Mouse (Mus musculus) midbrain, embryonic 15.5 days (tissue): ENCODE data around the gene Steap1. TPM values are rescaled to one million over a fixed set of nuclear protein-coding genes. Genes with fewer than 3 reads are reported as not detected.

Experiments
- ATAC-seq: fragments of 200-750 bp; cut with Nextera tagmentation; replicated peaks from 2 replicates; pipeline ENCODE4 v1.8.0; 2017; ENCODE audit warnings: moderate TSS enrichment
- H3K27ac ChIP-seq: fragments of 300-500 bp; sonication (generic); 2 replicates; pipeline ENCODE4 v1.5.1; 2015; ENCODE audit warnings: mild to moderate bottlenecking, inconsistent platforms
- H3K27me3 ChIP-seq: fragments of 300-500 bp; sonication (generic); replicated peaks from 2 replicates; pipeline ENCODE4 v1.6.1; 2015; ENCODE audit warnings: inconsistent platforms
- H3K36me3 ChIP-seq: fragments of 300-500 bp; sonication (generic); replicated peaks from 2 replicates; pipeline ENCODE4 v1.6.1; 2015; ENCODE audit warnings: inconsistent platforms
- H3K4me1 ChIP-seq: fragments of 300-500 bp; sonication (generic); 2 replicates; pipeline ENCODE4 v1.6.1; 2015; ENCODE audit warnings: inconsistent platforms
- H3K4me2 ChIP-seq: fragments of 300-500 bp; sonication (generic); 2 replicates; pipeline ENCODE4 v1.6.1; 2015; ENCODE audit warnings: inconsistent platforms, mild to moderate bottlenecking, moderate library complexity
- H3K4me3 ChIP-seq: fragments of 300-500 bp; sonication (generic); 2 replicates; pipeline ENCODE4 v1.5.1; 2015; ENCODE audit warnings: mild to moderate bottlenecking, inconsistent platforms
- H3K9ac ChIP-seq: fragments of 300-500 bp; sonication (generic); 2 replicates; pipeline ENCODE4 v1.6.1; 2015; ENCODE audit warnings: mild to moderate bottlenecking, inconsistent platforms
- H3K9me3 ChIP-seq: fragments of 300-500 bp; sonication (generic); 2 replicates; pipeline ENCODE4 v1.6.1; 2016; ENCODE audit warnings: inconsistent platforms
- WGBS: fragments of 180-500 bp; shearing (Covaris S2); methylation state at CpG from one replicate; pipeline ENCODE4 v1.1.7; 2015; ENCODE audit warnings: mixed read lengths; 5-methylcytosine and 5-hydroxymethylcytosine counted together
- polyA plus RNA-seq: library from polyadenylated mRNA; unstranded; fragments of >200 nt; fragmentation: Nextera tagmentation; extraction: Ambion mirVana; gene quantifications from 2 replicates; pipeline ENCODE4 v1.2.1, GENCODE M21; 2015

Steap1 gene
- polyA plus RNA-seq = 0.88 and 1.2 TPM in 2 replicates

DNA sequence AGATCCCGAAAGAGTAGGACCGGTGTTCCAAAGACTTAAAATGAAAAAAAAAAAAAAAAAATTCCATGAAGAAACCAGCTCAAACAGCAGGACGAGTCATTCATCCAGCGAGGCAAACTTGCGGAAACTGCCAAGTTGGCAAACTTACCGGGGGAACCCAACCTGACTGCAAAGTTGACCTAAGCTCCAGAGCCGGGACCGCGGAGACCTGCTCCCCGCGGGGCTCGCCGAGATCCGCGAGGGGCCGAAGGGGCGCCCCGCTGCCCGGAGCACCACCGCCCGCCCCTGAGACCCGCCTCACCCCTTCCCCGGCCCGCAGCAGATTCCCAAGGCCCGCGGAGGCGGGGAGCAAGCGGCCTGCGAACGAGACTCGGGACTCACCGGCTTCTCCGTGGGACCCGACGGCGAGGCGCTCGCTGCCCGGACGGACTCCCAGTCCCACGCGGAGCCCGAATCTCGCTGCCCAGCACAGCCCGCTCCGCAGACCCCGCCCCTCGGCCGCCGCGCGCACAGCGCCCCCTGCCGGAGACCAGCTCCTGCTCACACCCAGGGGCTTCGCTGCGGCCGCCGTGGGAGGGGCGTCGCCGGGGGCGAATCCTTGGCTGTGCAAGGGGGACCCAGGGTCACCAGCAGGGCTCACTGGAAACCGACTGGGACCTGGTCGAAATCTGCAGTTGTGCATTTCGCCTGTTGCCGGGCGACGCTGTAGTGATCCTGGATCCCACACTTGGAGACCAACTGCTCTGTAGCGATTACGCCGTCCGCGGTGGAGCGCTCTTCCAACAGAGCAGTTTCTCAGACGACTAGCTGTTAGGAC, at the start of gene Steap1:
TSS of gene Steap1 (minus strand) at position 461 of the 817 bp plus-strand sequence.
- H3K27me3 ChIP-seq = peaks cover 15% of the 10 kb centered on the region
- peak; percentile 94 for ATAC-seq
- H3K9me3 ChIP-seq = no peaks in the 10 kb centered on the region
- peak within 1 kb of the TSS; percentile 54 for H3K4me3 ChIP-seq
- under 1% methylated on average over 75 of the region's 75 CpGs for WGBS
- peak within 1 kb of the TSS; percentile 35; the same call in 1 of the 2 replicates for H3K9ac ChIP-seq
- no peak within 1 kb of the TSS for H3K27ac ChIP-seq
- peak within 1 kb of the TSS; percentile 95 for H3K4me2 ChIP-seq
- peaks cover 13% of the 10 kb centered on the region; the same call in 1 of the 2 replicates for H3K4me1 ChIP-seq
- no peaks in the 10 kb centered on the region for H3K36me3 ChIP-seq

DNA sequence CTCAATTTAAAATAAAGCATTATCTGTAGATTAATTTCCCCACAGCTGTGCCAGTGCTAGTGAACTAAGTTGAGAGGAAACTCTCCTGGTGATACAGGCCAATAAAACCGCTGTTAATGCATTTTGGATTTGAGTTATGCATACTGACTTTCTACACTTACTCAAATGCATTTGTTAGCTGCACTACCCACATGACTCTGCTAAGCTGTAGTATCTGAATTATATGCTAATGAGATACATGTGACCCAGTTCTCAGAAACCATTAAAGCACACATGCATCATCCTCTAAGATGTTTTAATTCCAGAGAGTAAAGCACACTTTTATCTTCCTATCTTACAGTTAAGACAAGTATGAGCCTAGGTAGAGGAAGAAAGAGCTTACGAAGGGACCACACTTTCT, 38.0 kb upstream of the Steap1 start:
- no peak overlapping the region for H3K9ac ChIP-seq
- no peak for ATAC-seq
- no peak overlapping the region for H3K27ac ChIP-seq
- 81% methylated on average over 2 of the region's 2 CpGs for WGBS
- H3K4me1 ChIP-seq = no peaks in the 10 kb centered on the region
- no peaks in the 10 kb centered on the region for H3K9me3 ChIP-seq
- no peak overlapping the region for H3K4me2 ChIP-seq
- H3K36me3 ChIP-seq = no peaks in the 10 kb centered on the region
- H3K4me3 ChIP-seq = no peak overlapping the region
- no peaks in the 10 kb centered on the region for H3K27me3 ChIP-seq

DNA sequence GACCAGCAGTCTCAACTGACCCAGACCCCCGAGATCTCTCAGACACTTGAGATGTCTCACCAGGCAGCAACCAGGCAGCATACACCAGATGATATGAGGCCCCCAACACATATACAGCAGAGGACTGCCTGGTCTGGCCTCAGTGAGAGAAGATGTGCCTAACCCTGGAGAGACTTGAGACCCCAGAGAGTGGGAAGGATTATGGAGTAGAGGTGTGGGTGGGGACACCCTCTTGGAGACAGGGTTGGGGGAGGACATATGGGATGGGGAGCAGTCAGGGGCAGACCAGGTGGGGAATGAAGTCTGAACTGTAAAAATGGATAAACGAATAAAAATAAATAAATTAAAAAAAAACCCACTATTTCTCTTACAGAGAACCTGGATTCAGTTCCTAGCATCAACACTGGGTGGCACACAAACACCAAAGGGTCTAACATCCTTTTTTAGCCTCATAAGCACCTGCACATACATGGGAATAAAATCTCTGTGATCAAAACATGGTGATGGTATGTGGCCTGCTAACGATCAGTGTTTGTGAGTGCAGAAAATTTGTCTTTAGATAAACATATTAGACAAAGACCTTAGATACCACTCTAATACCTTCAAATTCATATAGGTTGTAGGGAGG, 7.4 kb upstream of the Steap1 start:
- Histone ChIP-seq H3K4me3 (no peak overlapping the region), H3K27me3 (peaks cover 4% of the 10 kb centered on the region; the same call in 1 of the 2 replicates), H3K9ac (no peak overlapping the region), H3K27ac (no peak overlapping the region), H3K4me2 (no peak overlapping the region), H3K9me3 (no peaks in the 10 kb centered on the region), H3K4me1 (no peaks in the 10 kb centered on the region), H3K36me3 (no peaks in the 10 kb centered on the region)
- 78% methylated on average over 3 of the region's 3 CpGs for WGBS
- peak; percentile 59 for ATAC-seq

DNA sequence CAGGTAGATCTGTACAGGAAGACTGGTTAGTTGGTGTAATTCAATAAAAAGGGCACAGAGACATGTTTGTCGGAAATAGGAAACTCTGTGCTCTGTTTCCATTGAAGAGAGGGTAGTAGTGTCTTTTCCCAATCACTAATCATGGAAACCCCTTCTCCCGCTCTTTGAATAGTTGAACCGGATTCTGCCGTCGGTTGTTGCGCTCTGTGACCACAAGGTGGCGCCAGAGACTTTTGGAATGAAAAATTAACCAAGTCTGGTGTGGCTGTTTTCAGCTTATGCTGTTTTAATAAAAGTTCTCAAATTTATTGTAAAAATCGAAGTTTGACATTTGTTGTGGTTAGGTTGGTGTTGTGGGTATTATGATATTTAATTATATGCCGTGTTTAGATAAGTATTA, 5.9 kb upstream of the Steap1 start:
- ATAC-seq = peak; percentile 37
- H3K4me3 ChIP-seq = no peak overlapping the region
- H3K27ac ChIP-seq = no peak overlapping the region
- H3K9ac ChIP-seq = no peak overlapping the region
- H3K9me3 ChIP-seq = no peaks in the 10 kb centered on the region
- H3K27me3 ChIP-seq = peaks cover 4% of the 10 kb centered on the region; the same call in 1 of the 2 replicates
- no peaks in the 10 kb centered on the region for H3K36me3 ChIP-seq
- no peak overlapping the region for H3K4me2 ChIP-seq
- H3K4me1 ChIP-seq = no peaks in the 10 kb centered on the region
- WGBS = 2% methylated on average over 9 of the region's 9 CpGs

DNA sequence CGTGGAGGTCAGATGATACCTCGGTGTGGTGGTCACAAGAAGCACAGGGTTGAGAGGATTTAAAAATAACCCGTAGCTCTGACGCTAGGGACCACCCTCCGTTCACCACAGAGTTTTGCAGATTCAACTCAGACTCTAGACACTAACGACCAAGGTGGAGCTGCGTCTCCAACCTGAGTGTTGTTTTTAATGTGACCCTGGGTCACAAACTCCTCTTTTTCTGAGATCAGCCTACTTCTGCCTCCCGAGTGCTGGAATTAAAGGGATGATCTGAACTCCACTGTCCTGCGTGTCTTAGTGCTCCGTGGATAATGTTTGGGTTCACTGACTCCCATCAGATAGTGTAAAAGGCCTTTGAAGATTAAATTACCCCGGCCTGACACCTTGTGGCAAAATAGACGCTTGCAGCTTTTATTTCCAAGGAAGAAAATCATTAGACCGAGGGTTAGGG, 671 bp upstream of the Steap1 start:
- Histone ChIP-seq H3K4me3 (peak overlapping the region; percentile 54), H3K27me3 (peaks cover 17% of the 10 kb centered on the region), H3K36me3 (no peaks in the 10 kb centered on the region), H3K4me1 (peaks cover 13% of the 10 kb centered on the region; the same call in 1 of the 2 replicates), H3K27ac (no peak overlapping the region), H3K4me2 (peak overlapping the region; percentile 95), H3K9me3 (no peaks in the 10 kb centered on the region), H3K9ac (peak overlapping the region; percentile 35; the same call in 1 of the 2 replicates)
- ATAC-seq = peak; percentile 79
- WGBS = 0% methylated on average over 13 of the region's 13 CpGs

DNA sequence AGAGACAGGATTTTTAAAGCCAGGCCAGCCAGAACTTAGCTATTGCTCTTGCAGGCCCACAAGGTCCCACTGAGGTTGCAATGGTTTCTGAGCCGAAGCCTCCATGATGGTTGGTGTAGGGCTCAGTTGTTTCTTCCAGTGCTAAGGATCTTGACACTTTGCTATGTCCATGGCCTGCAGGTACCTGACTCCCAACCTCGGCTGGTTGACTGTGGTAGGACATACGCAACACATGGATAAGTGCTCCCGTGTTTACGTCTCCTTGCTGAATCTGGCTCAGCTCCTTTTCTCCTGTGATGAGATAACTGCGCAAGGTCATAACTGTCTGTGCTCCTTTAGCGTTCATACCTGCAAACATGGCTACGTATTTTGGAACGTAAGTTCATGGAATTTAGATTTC, 14.7 kb downstream of the Steap1 start:
- H3K36me3 ChIP-seq = no peaks in the 10 kb centered on the region
- H3K9ac ChIP-seq = no peak overlapping the region
- no peak overlapping the region for H3K4me2 ChIP-seq
- ATAC-seq = no peak
- no peak overlapping the region for H3K27ac ChIP-seq
- H3K4me3 ChIP-seq = no peak overlapping the region
- WGBS = 98% methylated on average over 9 of the region's 9 CpGs
- no peaks in the 10 kb centered on the region for H3K27me3 ChIP-seq
- H3K4me1 ChIP-seq = no peaks in the 10 kb centered on the region
- no peaks in the 10 kb centered on the region for H3K9me3 ChIP-seq

DNA sequence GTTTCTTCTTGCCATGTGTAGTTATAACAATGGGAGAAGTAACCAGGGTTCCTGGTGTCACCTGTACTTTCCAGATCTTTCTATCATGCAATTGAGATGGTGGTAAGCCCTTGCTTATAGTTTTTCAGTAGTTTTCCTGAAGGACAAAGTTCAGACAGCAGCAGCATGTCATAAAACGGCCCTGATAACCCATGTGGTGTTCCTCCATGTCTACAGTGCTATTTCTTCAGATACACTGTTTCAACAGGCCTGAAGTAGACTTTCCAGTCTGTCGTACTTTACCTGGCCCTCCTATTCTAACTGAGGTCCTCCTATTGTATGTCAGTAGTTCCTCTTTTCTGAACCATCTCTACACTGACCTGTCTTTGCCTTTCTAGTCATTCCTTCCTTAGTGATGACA, 16.3 kb downstream of the Steap1 start:
- H3K27ac ChIP-seq = no peak overlapping the region
- ATAC-seq = no peak
- no peaks in the 10 kb centered on the region for H3K9me3 ChIP-seq
- H3K4me2 ChIP-seq = no peak overlapping the region
- no peaks in the 10 kb centered on the region for H3K36me3 ChIP-seq
- no peaks in the 10 kb centered on the region for H3K27me3 ChIP-seq
- H3K4me3 ChIP-seq = no peak overlapping the region
- H3K4me1 ChIP-seq = no peaks in the 10 kb centered on the region
- WGBS = 77% methylated on average over 2 of the region's 2 CpGs
- no peak overlapping the region for H3K9ac ChIP-seq

DNA sequence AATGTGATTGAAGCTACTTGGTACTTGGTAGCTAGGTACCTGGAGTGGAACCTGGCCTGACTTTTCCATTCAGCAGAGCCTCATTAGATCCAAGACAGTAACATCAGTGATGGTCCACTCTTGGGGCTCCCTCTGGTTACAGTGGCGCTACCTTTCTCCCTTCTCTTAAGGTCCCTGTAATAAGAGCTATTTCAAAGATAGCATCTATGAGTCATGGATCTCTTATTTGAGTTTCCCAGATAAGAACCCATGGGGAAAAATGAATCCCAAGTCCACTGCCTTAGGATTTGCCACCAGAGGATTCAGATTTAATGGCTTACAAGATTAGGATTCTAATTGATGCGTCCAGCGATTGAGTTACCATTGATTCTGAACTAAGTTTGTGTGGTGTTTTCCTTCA, 16.9 kb downstream of the Steap1 start:
- no peak overlapping the region for H3K9ac ChIP-seq
- H3K4me2 ChIP-seq = no peak overlapping the region
- WGBS = 93% methylated on average over 3 of the region's 3 CpGs
- H3K4me3 ChIP-seq = no peak overlapping the region
- no peak overlapping the region for H3K27ac ChIP-seq
- ATAC-seq = no peak
- no peaks in the 10 kb centered on the region for H3K4me1 ChIP-seq
- H3K27me3 ChIP-seq = no peaks in the 10 kb centered on the region
- no peaks in the 10 kb centered on the region for H3K9me3 ChIP-seq
- H3K36me3 ChIP-seq = no peaks in the 10 kb centered on the region

DNA sequence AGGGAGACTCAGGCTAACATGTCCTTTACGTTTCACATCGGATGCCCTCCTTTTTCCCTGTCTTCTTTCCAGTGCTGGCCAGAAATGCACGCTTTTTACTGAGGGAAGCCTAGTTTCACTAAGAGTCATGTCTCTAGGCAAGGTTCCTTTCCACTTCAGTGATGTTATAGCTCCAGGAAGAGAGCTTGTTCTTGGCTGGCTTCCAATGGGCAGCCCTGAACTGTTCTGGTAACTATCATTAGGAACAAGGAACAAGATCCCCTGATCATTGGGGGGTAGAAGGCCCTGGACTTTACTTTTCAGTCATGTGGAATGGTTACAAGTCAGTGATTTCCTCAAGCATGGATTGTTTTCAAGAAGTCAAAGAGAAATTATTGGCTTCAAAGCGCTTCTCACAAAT, 19.2 kb downstream of the Steap1 start:
- no peaks in the 10 kb centered on the region for H3K36me3 ChIP-seq
- no peaks in the 10 kb centered on the region for H3K9me3 ChIP-seq
- H3K27me3 ChIP-seq = no peaks in the 10 kb centered on the region
- H3K4me1 ChIP-seq = no peaks in the 10 kb centered on the region
- WGBS = 88% methylated on average over 4 of the region's 4 CpGs
- ATAC-seq = no peak
- H3K4me2 ChIP-seq = no peak overlapping the region
- H3K9ac ChIP-seq = no peak overlapping the region
- no peak overlapping the region for H3K4me3 ChIP-seq
- no peak overlapping the region for H3K27ac ChIP-seq

DNA sequence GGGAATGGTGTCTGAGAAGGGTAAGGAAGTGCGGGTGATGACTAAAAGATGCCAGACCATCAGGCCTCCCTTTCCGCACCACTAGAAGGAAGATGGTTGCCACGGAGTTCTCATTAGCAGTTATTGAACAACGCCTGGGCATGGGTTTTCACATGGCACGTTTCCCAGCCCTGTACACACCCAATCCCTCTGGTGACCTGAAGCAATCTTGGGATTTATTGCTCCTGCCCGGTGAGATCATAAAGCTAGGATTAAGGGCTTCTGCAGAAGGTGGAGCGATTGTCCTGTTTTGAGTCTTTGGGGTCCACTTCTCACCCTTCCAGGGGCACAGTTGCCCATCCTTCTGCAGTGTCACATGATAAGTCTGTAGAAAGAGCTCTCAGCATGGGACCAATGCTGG, 26.9 kb downstream of the Steap1 start:
- Histone ChIP-seq H3K36me3 (no peaks in the 10 kb centered on the region), H3K9me3 (no peaks in the 10 kb centered on the region)

DNA sequence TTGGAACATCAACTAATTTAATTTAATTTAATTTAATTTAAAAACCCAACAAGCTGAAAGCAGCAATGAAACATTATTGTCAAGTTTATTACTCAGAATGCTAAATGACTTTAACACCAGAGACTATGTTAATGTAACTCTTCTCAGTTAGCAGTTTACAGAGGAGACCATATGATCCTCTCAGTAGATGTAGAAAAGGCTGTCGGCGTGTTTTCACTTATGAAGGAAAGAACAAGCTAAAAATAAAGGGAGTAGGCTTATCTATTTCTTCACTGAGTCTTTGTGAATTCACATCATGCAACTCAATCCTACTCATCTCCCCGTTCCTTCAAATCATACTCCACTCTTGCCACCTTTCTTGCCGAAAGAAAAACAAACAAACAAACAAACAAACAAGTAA, 38.1 kb downstream of the Steap1 start:
- ATAC-seq = no peak

More for the DNA sequence above, 26.9 kb downstream of the Steap1 start:
- H3K9ac ChIP-seq = no peak overlapping the region
- no peak overlapping the region for H3K4me3 ChIP-seq
- H3K27me3 ChIP-seq = no peaks in the 10 kb centered on the region
- H3K27ac ChIP-seq = no peak overlapping the region
- 81% methylated on average over 7 of the region's 7 CpGs for WGBS
- no peaks in the 10 kb centered on the region for H3K4me1 ChIP-seq
- ATAC-seq = no peak
- H3K4me2 ChIP-seq = no peak overlapping the region

DNA sequence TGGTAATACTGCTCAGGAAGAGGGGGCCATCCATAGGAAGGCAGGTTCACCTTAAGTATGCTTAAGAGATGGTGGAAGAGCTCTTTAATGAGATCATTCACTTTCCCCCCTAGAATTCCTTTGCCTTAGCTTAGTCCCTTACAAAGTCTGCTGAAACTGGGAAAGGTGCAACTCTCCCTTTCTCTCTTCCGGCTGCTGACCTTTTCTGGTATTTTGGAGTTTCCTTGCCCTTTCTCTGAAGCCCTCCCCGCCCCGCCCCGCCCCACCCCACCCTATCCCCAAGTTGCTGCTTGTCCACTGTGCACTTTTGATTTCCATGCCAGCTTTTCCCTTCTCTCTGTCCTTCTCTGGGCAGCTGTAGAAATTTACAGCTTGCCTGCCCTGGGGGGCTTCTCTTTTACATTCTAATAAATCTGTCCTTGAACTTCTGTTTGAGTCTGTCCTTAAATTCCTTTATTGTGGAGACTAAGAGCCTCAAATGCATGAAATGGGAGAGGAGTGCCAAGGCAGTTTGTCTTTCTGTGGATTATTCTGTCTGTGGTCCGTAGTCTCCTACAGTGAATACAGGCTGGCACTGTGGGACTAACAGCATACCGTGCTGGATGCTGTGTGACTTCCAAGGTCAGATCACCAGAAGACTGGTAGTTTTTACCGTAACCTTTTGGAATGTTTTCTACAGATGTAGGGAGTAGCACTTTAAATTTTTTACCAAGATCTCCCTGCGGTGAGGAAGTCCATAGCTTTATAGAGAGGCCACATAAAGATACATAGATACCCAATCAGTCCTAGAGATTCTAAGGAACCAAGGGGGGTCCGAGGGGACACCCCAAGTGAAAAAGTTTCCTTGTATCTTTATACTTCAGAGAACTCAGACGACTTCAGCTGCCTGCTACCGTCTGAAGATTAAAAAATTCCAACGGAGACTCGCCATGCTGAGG, 41.5 kb downstream of the Steap1 start:
- Histone ChIP-seq H3K4me1 (no peaks in the 10 kb centered on the region), H3K4me2 (no peak overlapping the region), H3K36me3 (no peaks in the 10 kb centered on the region), H3K4me3 (no peak overlapping the region), H3K27ac (no peak overlapping the region), H3K9ac (no peak overlapping the region), H3K9me3 (no peaks in the 10 kb centered on the region), H3K27me3 (no peaks in the 10 kb centered on the region)
- no peak for ATAC-seq
- WGBS = 60% methylated on average over 13 of the region's 13 CpGs

More for the DNA sequence above, 38.1 kb downstream of the Steap1 start:
- no peaks in the 10 kb centered on the region for H3K9me3 ChIP-seq
- H3K36me3 ChIP-seq = no peaks in the 10 kb centered on the region
- no peaks in the 10 kb centered on the region for H3K4me1 ChIP-seq
- H3K4me2 ChIP-seq = no peak overlapping the region
- H3K9ac ChIP-seq = no peak overlapping the region
- H3K4me3 ChIP-seq = no peak overlapping the region
- no peaks in the 10 kb centered on the region for H3K27me3 ChIP-seq
- WGBS = 90% methylated on average over 4 of the region's 4 CpGs
- no peak overlapping the region for H3K27ac ChIP-seq
